ENCODE assay signal across 8 mouse cellular contexts in the genomic region with DNA sequence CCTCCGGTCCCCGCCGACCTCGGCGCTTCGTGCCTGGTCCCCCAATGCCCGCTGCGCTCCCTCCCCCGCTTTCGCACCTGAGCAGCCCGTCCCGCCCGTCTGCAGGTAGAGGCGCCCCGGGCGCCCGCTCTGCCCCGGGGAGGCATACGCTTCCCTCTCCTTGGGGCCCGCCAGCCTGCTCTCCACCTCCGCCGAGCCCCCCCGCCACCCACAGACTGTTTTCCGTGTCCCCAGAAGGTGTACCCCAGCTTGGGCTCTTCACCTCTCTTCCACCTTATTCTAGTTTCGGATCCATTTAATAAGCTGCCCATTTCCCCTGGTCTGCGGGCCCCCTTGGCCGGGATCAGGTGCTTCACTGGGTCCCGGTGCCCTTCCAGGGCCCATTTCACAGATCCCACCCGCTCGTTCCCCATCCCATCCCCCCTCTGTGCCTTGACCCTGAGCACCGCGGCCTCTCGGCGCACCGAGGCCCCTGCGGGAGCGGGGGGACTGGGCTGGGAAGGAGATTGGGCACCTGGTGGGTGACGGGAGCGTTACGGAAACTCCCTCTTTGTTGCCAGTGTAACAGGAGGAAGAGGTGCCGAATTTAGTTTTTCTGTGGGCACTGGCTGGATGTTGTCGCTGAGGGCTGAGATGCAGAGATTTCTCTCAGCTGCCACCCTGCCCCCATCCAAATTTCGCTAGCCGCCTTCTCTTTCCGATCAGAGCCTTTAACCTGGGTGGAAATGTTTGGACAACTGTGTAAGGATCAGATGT. TPM values are rescaled to one million over a fixed set of nuclear protein-coding genes. Genes with fewer than 3 reads are reported as not detected.
DNase-seq lines count a peak whose midpoint lies in the region; ATAC-seq and TF ChIP-seq lines count a peak whose summit lies in the region.

No protein-coding gene starts in this region.

- no peaks in the 10 kb centered on the region for H3K9me3 ChIP-seq in limb, embryonic 14.5 days (ENCODE audit: control insufficient read depth, low read length)
- H3K9me3 ChIP-seq in midbrain, postnatal 0 days (ENCODE audit: low read length): no peaks in the 10 kb centered on the region
- no peaks in the 10 kb centered on the region for H3K9me3 ChIP-seq in stomach, embryonic 15.5 days

- 3% methylated on average over 44 of the region's 45 CpGs for WGBS in spleen, adult 2 months
- under 1% methylated on average over 45 of the region's 45 CpGs for WGBS in heart, adult 2 months
- 1% methylated on average over 40 of the region's 45 CpGs for WGBS in kidney, adult 2 months
- under 1% methylated on average over 30 of the region's 45 CpGs for WGBS in limb, embryonic 14.5 days
- under 1% methylated on average over 41 of the region's 45 CpGs for WGBS in midbrain, postnatal 0 days
- under 1% methylated on average over 44 of the region's 45 CpGs for WGBS in stomach, embryonic 15.5 days

- H3K27ac ChIP-seq in spleen, adult 2 months (ENCODE audit: insufficient read depth, low read length): peak overlapping the region; percentile 72; the same call in 1 of the 2 replicates
- H3K27ac ChIP-seq in heart, adult 2 months: peak overlapping the region; percentile 86
- peak overlapping the region; percentile 58; the same call in 1 of the 2 replicates for H3K27ac ChIP-seq in kidney, adult 2 months (ENCODE audit: insufficient read depth, low read depth, low read length)
- peak overlapping the region; percentile 79; the same call in 1 of the 2 replicates for H3K27ac ChIP-seq in limb, embryonic 14.5 days (replicated peaks; ENCODE audit: low read depth, low read length)
- H3K27ac ChIP-seq in midbrain, postnatal 0 days (ENCODE audit: low read depth, low read length): peak overlapping the region; percentile 84
- H3K27ac ChIP-seq in stomach, embryonic 15.5 days: peak overlapping the region; percentile 92

- H3K4me2 ChIP-seq in limb, embryonic 14.5 days (replicated peaks; ENCODE audit: low read depth, low read length, severe bottlenecking): peak overlapping the region; percentile 98
- H3K4me2 ChIP-seq in midbrain, postnatal 0 days (ENCODE audit: low read depth, low read length, poor library complexity, severe bottlenecking): peak overlapping the region; percentile 83
- H3K4me2 ChIP-seq in stomach, embryonic 15.5 days: peak overlapping the region; percentile 94

- TF ChIP-seq CTCF in spleen, adult 2 months (IDR thresholded peaks at IDR 0.05; ENCODE audit: extremely low read depth, insufficient read depth, insufficient read length, insufficient replicate concordance): no peak
- TF ChIP-seq CTCF in heart, adult 2 months (IDR thresholded peaks at IDR 0.05): no peak
- TF ChIP-seq CTCF in kidney, adult 2 months (conservative IDR thresholded peaks at IDR 0.05; ENCODE audit: insufficient read depth, insufficient read length, low read depth, low read length): no peak
- no peak for TF ChIP-seq CTCF in midbrain, postnatal 0 days (IDR thresholded peaks at IDR 0.05)

- no peak for TF ChIP-seq EP300 in heart, adult 2 months (IDR thresholded peaks at IDR 0.05; ENCODE audit: insufficient read depth, low read depth, low read length)

- no peak for TF ChIP-seq POLR2A in spleen, adult 2 months (IDR thresholded peaks at IDR 0.05; ENCODE audit: low read depth, low read length)
- TF ChIP-seq POLR2A in heart, adult 2 months (IDR thresholded peaks at IDR 0.05; ENCODE audit: insufficient read depth, low read depth, low read length): no peak
- no peak for TF ChIP-seq POLR2A in kidney, adult 2 months (IDR thresholded peaks at IDR 0.05; ENCODE audit: low read depth, low read length)
- no peak for TF ChIP-seq POLR2A in limb, embryonic 14.5 days (IDR thresholded peaks at IDR 0.05; ENCODE audit: borderline replicate concordance, extremely low read depth, insufficient read depth, insufficient read length)

- DNase-seq in spleen, adult 2 months (ENCODE audit: low read depth in 1 of 2, low spot score in 2 of 2): peak in 1 of 2 experiments; percentile 17
- DNase-seq in spleen, postnatal 14 days (ENCODE audit: low spot score in 2 of 2): no peak
- peak; percentile 50 for DNase-seq in embryo, embryonic 11 days
- DNase-seq in heart, adult 2 months: peak; percentile 38 to 58
- peak; percentile 42 for DNase-seq in kidney, adult 2 months
- no peak for DNase-seq in limb, embryonic 14.5 days (ENCODE audit: low spot score)
- DNase-seq in midbrain, postnatal 0 days (ENCODE audit: low spot score): peak; percentile 50

- H3K36me3 ChIP-seq in spleen, adult 2 months (ENCODE audit: control insufficient read depth, insufficient read depth, low read length): no peaks in the 10 kb centered on the region
- peaks cover 9% of the 10 kb centered on the region for H3K36me3 ChIP-seq in heart, adult 2 months (ENCODE audit: control insufficient read depth, insufficient read depth, low read length)
- no peaks in the 10 kb centered on the region for H3K36me3 ChIP-seq in kidney, adult 2 months (ENCODE audit: control insufficient read depth, insufficient read depth, low read length)
- no peaks in the 10 kb centered on the region for H3K36me3 ChIP-seq in limb, embryonic 14.5 days (ENCODE audit: control insufficient read depth, insufficient read depth, low read length)
- no peaks in the 10 kb centered on the region for H3K36me3 ChIP-seq in midbrain, postnatal 0 days (ENCODE audit: insufficient read depth, low read length)
- H3K36me3 ChIP-seq in stomach, embryonic 15.5 days: no peaks in the 10 kb centered on the region

- H3K4me3 ChIP-seq in spleen, adult 2 months (ENCODE audit: extremely low read depth, insufficient read depth, insufficient read length): peak overlapping the region; percentile 64
- H3K4me3 ChIP-seq in heart, adult 2 months: peak overlapping the region; percentile 88
- peak overlapping the region; percentile 96 for H3K4me3 ChIP-seq in kidney, adult 2 months (ENCODE audit: insufficient read depth, low read depth, low read length)
- peak overlapping the region; percentile 89 for H3K4me3 ChIP-seq in limb, embryonic 14.5 days (replicated peaks; ENCODE audit: low read length)
- peak overlapping the region; percentile 81 for H3K4me3 ChIP-seq in midbrain, postnatal 0 days (ENCODE audit: low read depth, low read length)
- H3K4me3 ChIP-seq in stomach, embryonic 15.5 days (replicated peaks): peak overlapping the region; percentile 89

- peak overlapping the region; percentile 100 for H3K9ac ChIP-seq in heart, adult 2 months (ENCODE audit: low read depth, low read length)
- peak overlapping the region; percentile 86 for H3K9ac ChIP-seq in limb, embryonic 14.5 days (ENCODE audit: low read depth, low read length, severe bottlenecking)
- H3K9ac ChIP-seq in midbrain, postnatal 0 days (replicated peaks; ENCODE audit: low read length, poor library complexity, severe bottlenecking): peak overlapping the region; percentile 89
- H3K9ac ChIP-seq in stomach, embryonic 15.5 days: peak overlapping the region; percentile 80

- H3K4me1 ChIP-seq in spleen, adult 2 months (ENCODE audit: control insufficient read depth, insufficient read depth, insufficient read length): peaks cover 5% of the 10 kb centered on the region
- peaks cover 7% of the 10 kb centered on the region for H3K4me1 ChIP-seq in heart, adult 2 months (ENCODE audit: control insufficient read depth, insufficient read depth, low read length)
- H3K4me1 ChIP-seq in kidney, adult 2 months (ENCODE audit: control insufficient read depth, insufficient read depth, low read length): peaks cover 5% of the 10 kb centered on the region; the same call in 1 of the 2 replicates
- H3K4me1 ChIP-seq in limb, embryonic 14.5 days (ENCODE audit: control insufficient read depth, insufficient read depth, low read length): peaks cover 20% of the 10 kb centered on the region
- 0 out of 2 replicates have a peak, but pooled peaks cover 4% of the 10 kb centered on the region for H3K4me1 ChIP-seq in midbrain, postnatal 0 days (ENCODE audit: insufficient read depth, low read length)
- peaks cover 8% of the 10 kb centered on the region; the same call in 1 of the 2 replicates for H3K4me1 ChIP-seq in stomach, embryonic 15.5 days

- peaks cover 2% of the 10 kb centered on the region; the same call in 1 of the 2 replicates for H3K79me2 ChIP-seq in heart, adult 2 months (replicated peaks; ENCODE audit: control insufficient read depth, insufficient read depth, low read length)

- H3K27me3 ChIP-seq in spleen, adult 2 months (ENCODE audit: control insufficient read depth, insufficient read depth, low read length): peaks cover 7% of the 10 kb centered on the region
- no peaks in the 10 kb centered on the region for H3K27me3 ChIP-seq in heart, adult 2 months (ENCODE audit: control insufficient read depth, insufficient read depth, low read length)
- no peaks in the 10 kb centered on the region for H3K27me3 ChIP-seq in kidney, adult 2 months (replicated peaks; ENCODE audit: control insufficient read depth, insufficient read depth, low read length)
- no peaks in the 10 kb centered on the region for H3K27me3 ChIP-seq in limb, embryonic 14.5 days (ENCODE audit: control insufficient read depth, insufficient read depth, low read length)
- H3K27me3 ChIP-seq in midbrain, postnatal 0 days (ENCODE audit: insufficient read depth, low read length): no peaks in the 10 kb centered on the region
- no peaks in the 10 kb centered on the region for H3K27me3 ChIP-seq in stomach, embryonic 15.5 days (replicated peaks)

- intact Hi-C loops in heart, adult 2 months (cut with DNase I): loop anchor here (1.0 to 5.0 kb wide), 5 partner anchors 106 to 429 kb away; a partner anchor contains a TSS

- no peak for ATAC-seq in limb, embryonic 14.5 days (ENCODE audit: low FRiP score, low read depth)
- ATAC-seq in midbrain, postnatal 0 days (ENCODE audit: low FRiP score): peak; percentile 22
- ATAC-seq in stomach, embryonic 15.5 days (ENCODE audit: insufficient read depth, low FRiP score, low read depth): peak; percentile 24

RNA-seq across cellular contexts. Expression of a gene that starts 0.8 kb away (rescaled TPM):
- polyA plus RNA-seq in spleen, adult 2 months (2012; rRNA removed): 10.3 and 17.3 TPM in 2 replicates
- total RNA-seq in heart, adult 2 months (2021): 10 to 100 TPM; 26.4 to 32.3 TPM
- polyA plus RNA-seq in heart, adult 2 months (2012; rRNA removed): 22.7 and 45.7 TPM in 2 replicates
- 26.5 and 27.1 TPM in 2 replicates for polyA plus RNA-seq in kidney, adult 2 months (2012; rRNA removed)
- 26.6 and 29.7 TPM in 2 replicates for polyA plus RNA-seq in limb, embryonic 14.5 days (2012; rRNA removed)
- polyA plus RNA-seq in limb, embryonic 14.5 days (2014; fragmentation: Nextera tagmentation; extraction: Ambion mirVana): 56.4 and 58.2 TPM in 2 replicates
- 23.2 and 24.2 TPM in 2 replicates for total RNA-seq in midbrain, postnatal 0 days (2014; rRNA removed)
- 8.3 and 8.6 TPM in 2 replicates for polyA plus RNA-seq in midbrain, postnatal 0 days (2015; fragmentation: Nextera tagmentation; extraction: Ambion mirVana)
- 48.1 and 49.6 TPM in 2 replicates for polyA plus RNA-seq in stomach, embryonic 15.5 days (2015; fragmentation: Nextera tagmentation; extraction: Ambion mirVana)

Comparison
In these comparisons a context has a peak if more than half of its experiments do, and no peak if none do; other contexts are left out.
1. DNase-seq: peak in embryo, embryonic 11 days (single experiment), heart, adult 2 months (2 of 2), kidney, adult 2 months (single experiment) and midbrain, postnatal 0 days (single experiment); none in spleen, postnatal 14 days (0 of 2) and limb, embryonic 14.5 days (single experiment).
2. Peak in every context shown above with its lines, with median percentiles within 50 percentile points of each other: H3K27ac ChIP-seq, H3K4me3 ChIP-seq, H3K9ac ChIP-seq and H3K4me2 ChIP-seq.